Mouse (Mus musculus) urinary bladder, postnatal 36 days (tissue): ENCODE measurements around the gene Rbm39.
A peak's percentile ranks its signal among the peaks of the same experiment; 100 is the strongest.
"Not testable (repeated sequence)": the region's sequence is repeated elsewhere in the genome, so short reads cannot be mapped to it uniquely, and the experiment has no call there.

Experiments
- DNase-seq, 2 experiments: peaks; one replicate each; pipeline ENCODE4 v3.0.0; 2022; ENCODE audit warnings: low spot score in 2 of 2, mixed read lengths in 1 of 2

Gene Rbm39

DNA sequence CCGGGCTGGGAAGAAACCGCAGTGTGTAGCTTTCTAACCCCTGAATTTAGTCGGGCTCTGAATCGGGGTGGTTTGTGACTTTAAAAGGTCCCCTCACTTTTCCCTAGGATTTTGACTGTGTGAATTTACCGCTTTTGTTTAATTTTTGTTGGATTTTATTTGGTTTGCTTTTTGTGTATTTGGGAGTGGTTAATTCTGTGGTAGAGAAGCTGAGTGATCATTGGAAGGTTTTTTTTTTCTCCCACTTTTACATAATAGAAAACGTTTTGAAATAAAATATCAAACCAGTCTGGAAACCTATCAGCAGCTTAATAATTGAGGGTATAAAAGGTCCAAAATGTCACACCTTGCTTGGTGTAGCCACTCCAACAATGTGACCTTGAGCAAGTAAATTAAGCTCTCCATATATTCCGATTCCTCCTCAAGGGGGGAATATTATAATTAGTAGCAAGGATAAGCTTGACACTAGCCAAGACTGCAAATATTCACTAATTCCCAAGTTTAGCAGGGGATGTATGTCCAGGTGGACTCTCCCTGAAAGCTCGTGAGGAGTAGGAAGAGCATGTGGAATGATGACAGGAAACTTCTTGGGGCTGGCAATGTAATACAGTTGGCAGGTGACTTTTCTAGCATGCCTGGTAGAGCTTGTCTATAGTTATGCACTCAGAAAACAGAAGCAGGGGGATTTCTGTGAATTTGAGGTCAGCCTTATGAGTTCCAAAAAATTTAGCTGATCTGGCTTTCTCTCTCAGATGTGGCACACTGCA, 969 bp upstream of the Rbm39 start:
- DNase-seq = no peak

DNA sequence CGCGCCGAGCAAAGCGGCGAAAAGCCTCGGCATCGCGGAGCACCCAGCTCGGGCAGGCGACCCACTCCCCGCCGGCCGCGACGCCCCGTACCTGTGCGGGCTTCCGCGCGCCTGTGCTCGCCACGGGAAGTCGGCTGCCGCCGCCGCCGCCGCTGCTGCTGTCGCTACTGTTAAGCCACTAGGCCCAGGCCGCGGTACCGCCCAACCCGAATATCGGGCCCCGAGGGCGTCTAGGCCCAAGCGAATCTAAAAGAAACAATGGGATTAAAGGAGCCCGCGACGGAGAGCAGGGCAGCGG, 293 bp downstream of the Rbm39 start:
- no peak for DNase-seq

DNA sequence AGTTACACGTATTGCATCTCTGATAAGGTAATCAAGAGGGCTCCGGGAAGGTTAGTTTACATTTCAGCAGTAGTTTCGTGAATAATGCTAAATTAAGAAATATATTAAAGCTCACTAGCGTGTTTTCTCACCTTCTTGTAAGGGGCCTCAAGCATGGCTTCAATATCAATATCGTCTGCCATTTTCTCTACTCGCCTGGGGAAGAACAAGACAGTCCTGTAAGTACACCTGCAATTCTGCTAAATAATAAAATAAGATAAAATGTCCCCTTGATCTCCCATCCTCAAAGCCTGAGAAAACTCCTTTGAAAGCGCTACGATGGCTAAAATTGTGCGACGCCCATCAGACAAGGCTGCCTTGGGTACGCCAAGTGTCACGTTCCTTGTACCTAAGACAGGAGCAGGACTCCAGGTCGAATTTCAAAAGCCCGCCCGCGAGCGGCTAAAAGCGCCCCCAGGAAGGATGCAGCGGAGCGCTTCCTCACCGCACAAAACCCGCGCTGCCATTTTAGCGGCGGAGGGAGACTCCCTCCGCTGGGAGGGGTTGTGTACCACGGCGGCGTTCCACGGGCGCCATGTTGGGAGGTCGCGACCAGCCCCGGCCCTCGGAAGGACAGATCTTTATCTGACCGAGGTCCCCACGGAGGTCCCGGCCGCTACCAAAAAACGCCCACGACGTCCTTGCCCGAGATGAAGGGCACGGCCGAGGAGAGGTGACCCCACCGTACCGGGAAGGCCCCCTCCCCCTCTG, 817 bp downstream of the Rbm39 start:
- peak; percentile 66 to 76 for DNase-seq

DNA sequence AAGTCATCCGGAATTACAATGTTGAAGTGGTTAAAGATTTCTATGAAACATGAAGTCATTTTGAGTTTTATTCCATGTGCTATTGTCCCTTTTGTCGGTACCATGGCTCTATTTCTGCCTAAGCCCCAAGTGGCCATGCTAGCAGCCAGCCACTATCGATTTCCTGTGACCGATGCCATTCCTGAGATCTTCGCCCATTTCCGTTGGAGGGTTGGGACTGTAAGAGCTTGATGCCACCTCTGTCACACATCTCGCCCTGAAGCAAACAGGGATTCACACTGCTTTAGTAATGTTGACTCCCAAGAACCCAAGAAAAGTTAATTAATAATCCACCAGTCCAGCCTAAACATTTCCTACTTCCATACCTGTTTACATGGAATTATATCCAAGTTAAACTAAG, 2.4 kb downstream of the Rbm39 start:
- DNase-seq = no peak

DNA sequence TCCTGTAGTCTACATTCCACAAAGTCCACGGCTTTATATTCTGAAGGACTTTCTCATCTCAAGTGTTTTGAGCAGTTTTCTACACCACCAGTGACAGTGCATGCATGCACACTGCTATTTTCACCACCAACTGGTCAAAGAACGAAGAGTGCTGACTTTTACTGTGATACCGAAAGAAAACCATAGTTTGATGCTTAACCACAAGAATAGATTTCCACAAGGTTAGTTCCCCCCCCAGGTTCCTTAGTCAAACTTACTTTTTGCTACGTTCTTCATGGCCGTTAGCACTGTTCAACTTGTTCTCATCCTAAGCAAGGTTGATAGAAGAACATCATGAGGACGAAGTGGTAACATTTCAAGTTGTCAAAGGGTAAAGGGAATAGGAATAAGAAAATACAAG, 3.0 kb downstream of the Rbm39 start:
- DNase-seq = no peak

DNA sequence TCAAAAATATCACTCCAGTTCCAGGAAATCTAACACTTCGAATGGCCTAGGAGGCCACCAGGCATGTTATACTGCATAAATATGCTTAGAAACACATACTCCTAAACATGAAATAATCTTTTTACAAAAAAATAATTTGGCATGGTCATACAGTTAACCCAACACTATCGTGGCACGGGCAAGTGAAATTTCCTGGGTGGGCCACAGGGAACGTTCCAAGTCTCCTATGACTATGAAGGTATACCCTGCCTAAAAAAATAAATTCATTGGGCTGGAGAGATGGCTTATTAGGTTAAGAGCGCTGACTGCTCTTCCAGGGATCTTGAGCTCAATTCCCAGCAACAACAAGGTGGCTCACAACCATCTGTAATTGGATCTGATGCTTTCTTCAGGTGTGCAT, 13.5 kb downstream of the Rbm39 start:
- DNase-seq = no peak

DNA sequence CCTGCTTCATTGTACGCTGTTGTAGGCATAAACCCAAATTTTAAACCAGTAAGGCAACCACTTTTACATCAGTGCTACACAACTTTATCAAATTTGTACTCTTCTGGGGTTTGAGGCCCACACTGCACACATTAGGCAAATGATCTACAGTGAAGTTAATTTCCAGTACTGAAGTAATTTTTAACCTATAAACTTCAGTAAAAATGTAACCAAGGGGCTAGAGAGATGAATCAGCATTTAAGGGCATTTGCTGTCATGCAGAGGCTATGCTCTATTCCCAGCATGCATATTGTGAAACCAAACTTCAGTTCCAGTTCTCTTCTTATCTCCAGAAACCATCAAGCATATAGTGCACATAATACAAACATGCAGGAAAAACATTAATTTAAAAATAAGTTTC, 14.6 kb downstream of the Rbm39 start:
- no peak for DNase-seq

DNA sequence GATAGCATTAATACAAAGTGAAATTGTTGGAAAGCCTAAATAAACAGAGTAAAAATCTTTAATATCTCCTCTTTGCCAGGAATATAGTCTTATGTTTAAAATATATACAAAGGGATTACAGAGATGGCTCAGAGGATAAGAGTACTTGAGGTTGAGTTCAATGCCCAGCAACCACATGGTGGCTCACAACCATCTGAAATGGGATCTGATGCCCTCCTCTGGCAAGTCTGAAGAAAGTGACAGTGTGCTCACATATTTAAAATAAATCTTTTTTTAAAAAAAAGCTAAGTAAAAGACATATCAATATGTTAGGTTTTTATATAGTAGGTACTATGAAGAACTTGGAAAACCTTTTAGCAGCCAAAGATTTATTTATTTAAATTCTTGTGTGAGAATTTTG, 28.5 kb downstream of the Rbm39 start:
- DNase-seq = no peak

DNA sequence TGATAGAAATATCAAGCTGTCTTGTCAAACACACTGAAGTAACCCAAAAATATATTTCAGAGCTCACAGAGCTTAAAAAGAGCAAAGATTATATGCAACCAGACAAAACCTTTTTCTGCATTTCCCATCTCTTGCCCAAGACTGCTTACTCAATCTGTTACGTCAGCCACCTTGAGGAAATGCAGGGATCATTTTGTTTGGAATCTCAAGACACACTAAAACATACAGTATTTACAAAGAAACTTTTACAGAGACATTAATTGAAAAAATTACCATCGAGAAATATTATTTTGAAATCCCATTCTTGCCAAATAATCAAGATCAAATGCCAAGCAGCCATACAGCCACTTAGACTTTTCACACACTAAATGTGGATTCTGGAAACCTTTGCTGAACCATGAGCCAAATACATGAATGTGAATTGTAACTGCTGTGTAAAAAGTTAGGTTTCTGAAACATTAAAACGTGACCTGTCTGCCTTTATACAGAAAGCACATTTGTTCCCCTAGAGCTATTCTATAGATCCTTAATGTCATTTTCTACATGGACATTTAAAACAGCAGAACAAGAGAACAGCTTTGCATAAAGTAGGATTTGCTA, 32.6 kb downstream of the Rbm39 start:
- no peak for DNase-seq

DNA sequence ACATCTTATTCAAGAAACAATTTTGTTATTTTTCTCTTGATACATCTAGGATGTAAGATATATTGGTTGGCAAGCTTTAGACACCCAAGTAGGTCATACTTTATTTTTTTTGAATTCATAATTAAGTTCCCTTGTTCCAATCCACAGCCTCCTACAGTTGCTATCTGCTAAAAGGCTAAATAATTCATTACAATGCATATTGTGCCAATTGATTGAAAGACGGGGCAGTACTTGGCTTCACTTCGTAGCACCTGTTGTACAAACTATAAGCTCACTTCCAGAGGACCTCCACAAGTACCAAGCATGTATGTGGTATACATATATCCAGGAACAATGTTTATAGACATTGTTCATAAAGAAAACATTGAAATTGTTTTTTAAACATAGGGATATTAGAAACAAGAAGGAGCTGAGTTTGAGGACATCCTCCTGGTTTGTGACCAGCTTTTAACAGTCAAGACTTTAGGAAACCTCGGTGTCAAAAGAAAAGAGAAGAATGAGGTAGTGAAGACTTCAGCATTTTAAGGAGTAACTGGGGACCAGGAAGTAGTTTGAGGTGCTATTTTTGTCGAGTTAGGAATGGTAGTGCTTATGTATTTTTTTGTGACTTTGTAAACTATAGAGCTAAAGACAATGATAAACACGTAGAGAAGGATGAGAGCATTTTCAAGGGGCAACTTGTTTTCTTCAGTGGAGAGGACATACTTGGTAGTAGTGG, 33.6 kb downstream of the Rbm39 start:
- no peak for DNase-seq

DNA sequence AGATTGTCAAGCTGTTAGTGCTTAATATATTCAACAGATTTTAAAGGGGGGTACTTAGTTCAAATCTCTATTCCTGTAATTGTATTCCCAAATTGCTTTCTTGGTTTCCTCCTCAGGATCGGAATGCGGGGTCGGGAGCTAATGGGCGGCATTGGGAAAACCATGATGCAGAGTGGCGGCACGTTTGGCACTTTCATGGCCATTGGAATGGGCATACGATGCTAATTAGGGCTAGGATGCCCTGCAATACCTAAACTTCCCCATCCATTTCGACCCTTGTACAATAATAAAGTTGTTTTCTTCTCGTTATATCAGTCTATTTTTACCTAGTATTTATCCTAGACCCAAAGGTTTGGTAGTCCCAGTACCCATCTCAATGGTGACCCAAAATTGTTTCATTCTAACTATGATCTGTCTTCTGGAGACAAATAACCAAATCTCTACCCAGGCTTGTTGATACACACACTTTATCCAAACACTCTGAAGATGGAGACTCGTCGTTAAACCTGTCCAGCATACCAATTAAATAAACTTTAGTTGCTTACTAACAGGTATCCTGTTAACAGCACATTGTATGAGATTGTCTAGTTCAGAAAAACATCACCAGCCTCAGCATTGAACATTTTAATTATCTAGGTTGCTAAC, 34.4 kb downstream of the Rbm39 start:
- no peak for DNase-seq

DNA sequence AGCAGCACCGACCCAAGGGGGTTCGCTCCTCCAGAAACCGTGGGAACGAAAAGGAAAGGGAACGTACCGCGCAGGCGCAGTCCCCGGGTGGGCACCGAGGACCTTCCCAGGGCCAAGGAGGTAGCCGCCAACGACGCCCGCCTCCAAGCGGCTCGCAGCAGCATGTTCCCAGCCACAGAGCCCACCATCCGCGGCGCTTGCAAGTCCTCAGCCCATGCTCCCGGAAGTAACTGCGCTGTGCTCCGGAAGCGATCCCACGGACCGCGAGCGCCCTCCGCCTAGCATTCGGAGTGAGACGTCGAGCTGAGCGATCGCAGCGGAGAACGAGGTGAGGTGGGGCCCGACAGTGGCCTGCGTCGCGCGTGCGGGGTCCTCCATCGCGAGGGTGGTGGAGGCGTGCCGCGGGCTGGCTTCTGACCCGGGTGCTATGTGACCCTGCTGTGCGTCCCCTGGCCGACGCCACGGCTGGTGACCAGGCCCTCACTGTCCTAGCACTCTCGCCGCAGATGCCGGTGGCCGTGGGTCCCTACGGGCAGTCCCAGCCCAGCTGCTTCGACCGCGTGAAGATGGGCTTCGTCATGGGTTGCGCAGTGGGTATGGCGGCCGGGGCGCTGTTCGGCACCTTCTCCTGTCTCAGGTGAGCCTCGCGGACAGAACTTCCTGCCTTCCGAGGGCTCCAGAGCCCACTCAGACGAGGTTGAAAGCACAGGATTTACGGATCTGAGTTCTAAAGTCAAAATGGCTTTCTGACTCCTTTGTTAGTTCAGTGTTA, 35.9 kb downstream of the Rbm39 start, which contains the start of the genes Romo1 and Nfs1:
Romo1 (plus strand) TSS at position 87 of the 772 bp plus-strand sequence.
Nfs1 (minus strand) TSS at position 234 of the 772 bp plus-strand sequence.
- peak; percentile 85 to 89 for DNase-seq

DNA sequence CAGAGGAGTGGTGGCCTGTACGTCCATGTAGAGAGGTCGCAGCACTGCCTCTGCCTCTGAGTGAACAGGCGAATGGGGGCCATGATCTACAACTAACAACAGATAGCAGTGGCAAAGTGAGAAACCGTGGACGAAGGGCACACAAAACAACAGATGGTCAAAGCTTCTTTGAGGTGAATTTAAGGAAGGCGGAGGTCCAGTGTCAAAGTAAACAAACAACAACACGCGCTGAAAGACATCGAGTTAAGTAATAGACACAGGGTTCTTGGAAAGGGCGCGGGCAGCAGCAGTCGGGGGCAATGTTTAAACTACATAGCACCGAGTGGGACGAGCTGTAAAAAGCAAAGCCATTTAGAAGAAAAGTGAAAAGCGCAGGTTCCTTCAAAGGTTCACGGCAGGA, 36.7 kb downstream of the Rbm39 start:
- peak in 1 of 2 experiments; percentile 6 for DNase-seq

DNA sequence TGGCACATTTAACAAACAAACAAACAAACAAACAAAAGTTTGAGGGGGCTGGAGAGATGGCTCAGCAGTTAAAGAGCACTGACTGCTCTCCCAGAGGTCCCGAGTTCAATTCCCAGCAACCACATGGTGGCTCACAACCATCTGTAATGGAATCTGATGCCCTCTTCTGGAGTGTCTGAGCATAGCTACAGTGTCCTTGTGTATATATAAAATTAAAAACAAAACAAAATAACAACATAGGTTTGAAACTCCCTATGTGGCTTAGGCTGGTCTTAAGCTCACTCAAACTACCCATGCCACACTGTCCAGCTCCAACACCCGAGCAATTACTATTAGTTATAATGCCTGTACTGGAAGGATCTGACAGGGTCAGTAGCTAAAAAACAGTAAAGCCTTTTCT, 37.2 kb downstream of the Rbm39 start:
- no peak for DNase-seq

DNA sequence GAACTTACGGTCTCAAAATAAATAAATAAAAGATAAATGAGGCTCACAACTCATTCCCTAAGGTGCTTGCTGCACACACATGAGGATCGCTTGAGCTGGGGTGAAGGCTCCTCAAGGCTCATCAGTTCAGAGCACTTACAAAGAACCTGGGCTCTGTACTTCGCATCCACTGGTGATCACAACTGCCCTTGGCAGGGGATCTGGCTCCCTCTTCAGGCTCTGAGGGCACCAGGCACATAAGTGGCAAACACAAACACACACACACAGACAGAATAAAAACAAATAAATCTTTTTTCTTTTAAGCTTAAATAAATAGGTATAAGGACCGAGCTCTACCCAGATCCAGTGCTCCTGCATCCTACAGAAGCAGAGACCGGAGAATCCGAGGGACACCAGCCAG, 44.3 kb downstream of the Rbm39 start:
- no peak for DNase-seq

DNA sequence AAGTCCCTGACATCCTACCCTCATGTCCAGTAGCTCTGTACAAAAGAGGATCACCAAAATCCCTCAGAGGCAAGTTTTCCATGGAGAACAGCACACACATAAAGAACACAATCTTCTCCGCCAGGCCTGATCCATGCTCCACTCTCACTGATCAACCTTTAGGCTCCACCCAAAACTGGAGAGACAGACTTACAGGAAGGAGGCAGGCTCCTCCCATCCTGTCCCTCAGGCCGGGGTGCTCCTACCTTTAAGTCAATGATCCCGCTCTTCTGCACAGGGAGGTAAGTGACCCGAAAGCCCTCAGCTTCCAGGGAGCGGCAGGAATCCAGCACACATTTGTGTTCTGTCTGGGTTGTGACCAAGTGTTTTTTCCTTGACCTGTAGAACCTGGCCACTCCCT, 45.9 kb downstream of the Rbm39 start:
- no peak for DNase-seq

DNA sequence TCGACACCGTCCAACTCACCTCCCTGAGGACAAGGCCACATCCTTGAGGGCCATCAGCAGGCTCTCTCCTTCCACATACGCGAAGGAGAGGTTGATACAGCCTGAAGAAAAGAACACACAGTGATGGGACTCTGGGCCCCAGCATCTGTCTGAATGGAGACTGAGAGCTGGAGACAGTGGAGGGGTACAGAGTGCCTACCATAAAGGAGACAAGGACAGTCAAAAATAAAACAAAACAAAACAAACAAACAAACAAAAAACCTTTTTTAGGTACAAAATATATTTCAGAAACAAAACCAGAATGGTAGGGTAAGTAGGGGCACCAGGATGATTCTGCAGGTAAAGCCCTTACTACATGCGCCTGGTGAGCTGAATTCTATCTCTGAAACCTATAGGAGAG, 53.0 kb downstream of the Rbm39 start, which contains the start of gene Gm28036:
Gm28036 (minus strand) TSS at position 101 of the 400 bp plus-strand sequence.
- no peak for DNase-seq

DNA sequence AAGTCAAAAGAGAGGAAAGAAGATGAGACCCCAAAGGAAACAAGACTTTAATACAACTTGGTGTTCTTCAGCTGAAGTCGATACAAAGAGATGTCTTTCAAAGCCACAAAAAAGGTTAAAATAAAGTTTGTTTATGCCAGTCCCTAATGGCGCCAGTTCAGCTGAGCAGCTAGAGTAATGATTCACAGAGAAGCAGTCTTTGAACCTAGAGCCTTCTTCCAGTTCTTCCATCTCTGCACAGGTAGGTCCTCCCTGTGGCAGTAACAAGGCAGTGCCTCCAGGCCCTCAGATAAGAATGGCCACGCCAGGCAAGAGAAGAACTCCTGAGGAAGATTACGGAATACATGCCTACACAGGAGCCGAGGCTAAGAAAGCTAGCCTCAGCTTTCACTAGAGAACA, 56.3 kb downstream of the Rbm39 start:
- no peak for DNase-seq

DNA sequence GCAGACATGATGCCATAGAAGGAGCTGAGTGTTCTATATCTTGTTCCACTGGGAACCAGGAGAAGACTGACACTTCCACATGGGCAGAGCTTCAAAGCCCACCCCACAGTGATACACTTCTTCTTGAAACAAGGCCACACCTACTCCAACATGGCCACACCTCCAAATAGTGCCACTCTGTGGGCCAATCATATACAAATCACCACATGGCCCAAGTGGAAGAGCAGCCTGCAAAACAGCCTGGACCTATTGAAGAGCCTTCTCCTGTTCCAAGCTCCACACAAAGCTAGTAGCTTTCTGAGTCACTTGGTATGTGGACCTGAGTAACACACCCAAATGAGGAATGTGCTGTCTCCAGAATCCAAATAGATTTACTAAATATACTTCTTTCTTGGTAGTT, 60.5 kb downstream of the Rbm39 start:
- no peak for DNase-seq

DNA sequence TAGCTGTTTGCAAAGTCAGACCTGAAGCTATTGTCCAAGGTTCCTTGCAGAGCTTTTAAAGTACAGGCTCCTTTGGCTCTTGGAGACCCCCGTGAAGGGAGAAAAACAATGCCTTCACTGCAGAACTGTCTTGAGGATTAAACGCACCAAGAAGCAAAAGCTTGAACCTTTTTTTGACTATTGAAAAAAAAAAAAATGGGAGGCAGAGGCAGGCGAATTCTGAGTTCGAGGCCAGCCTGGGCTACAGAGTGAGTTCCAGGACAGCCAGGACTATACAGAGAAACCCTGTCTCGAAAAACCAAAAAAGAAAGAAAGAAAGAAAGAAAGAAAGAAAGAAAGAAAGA, 68.0 kb downstream of the Rbm39 start:
- not testable (repeated sequence) for DNase-seq
